Mouse (Mus musculus): Measurements from ENCODE around the gene Rnase13.

DNA sequence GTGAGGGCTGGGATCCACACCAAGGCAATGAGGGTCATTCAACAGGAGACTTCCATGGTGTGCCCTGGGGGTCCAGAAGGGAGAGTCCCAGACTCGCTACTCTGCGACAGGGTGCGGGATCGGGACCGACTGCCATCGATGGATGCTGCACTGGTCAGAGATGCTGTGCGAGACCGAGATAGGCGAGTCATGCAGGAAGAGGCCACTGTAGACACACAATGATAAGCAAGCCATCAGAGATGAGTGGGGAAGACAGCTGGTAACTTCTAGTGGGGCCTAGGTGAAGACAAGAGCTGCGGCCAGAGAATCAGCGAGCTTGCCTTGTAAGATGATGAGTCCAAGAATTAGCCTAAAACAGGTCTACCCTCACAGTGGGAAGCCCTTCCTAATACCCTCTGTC is 16.5 kb downstream of the Rnase13 start:
- no peak for TF ChIP-seq CTCF (IDR thresholded peaks at IDR 0.05; ENCODE audit: low read depth, low read length)
- no peak for TF ChIP-seq POLR2A (IDR thresholded peaks at IDR 0.05; ENCODE audit: insufficient read depth, low read length)

Measured in ES-Bruce4 (cell line).